Mouse (Mus musculus) gastrocnemius, adult 8-10 months (tissue): Measurements from ENCODE around the gene Ccser2. TPM values are rescaled to one million over a fixed set of nuclear protein-coding genes. Genes with fewer than 3 reads are reported as not detected.

ENCODE experiments used
- DNase-seq, 2 experiments: peaks; one replicate each; pipeline ENCODE4 v3.0.0; 2022; ENCODE audit warnings: low spot score in 2 of 2
- total RNA-seq, 4 experiments: library from RNA; stranded (reverse); gene quantifications; 2 replicates each; pipeline ENCODE4 v1.2.4; 2022

The Ccser2 gene
- total RNA-seq, 4 experiments from 2014 or later = 62.5 to 78.0 (median 72.6) TPM

- no peak for DNase-seq
Observed at GRCm38 (mm10) chr14:36942716-36943115, 25.9 kb downstream of the Ccser2 start.

GRCm38 (mm10) chr14:36937941-36938340 lies 30.6 kb downstream of the Ccser2 start:
- no peak for DNase-seq

- DNase-seq = no peak
Observed at GRCm38 (mm10) chr14:36937080-36937878, 31.3 kb downstream of the Ccser2 start.

GRCm38 (mm10) chr14:36932638-36933382 lies 35.8 kb downstream of the Ccser2 start:
- no peak for DNase-seq

- DNase-seq = no peak
Observed at GRCm38 (mm10) chr14:36932038-36932437, 36.5 kb downstream of the Ccser2 start.

GRCm38 (mm10) chr14:36923383-36923782 lies 45.2 kb downstream of the Ccser2 start:
- no peak for DNase-seq

- no peak for DNase-seq
Observed at GRCm38 (mm10) chr14:36921346-36922049, 47.1 kb downstream of the Ccser2 start.

- no peak for DNase-seq
Observed at GRCm38 (mm10) chr14:36919886-36920285, 48.7 kb downstream of the Ccser2 start.

- peak; percentile 66 to 81 for DNase-seq
Observed at GRCm38 (mm10) chr14:36919146-36919545, 49.4 kb downstream of the Ccser2 start.

- DNase-seq = no peak
Observed at GRCm38 (mm10) chr14:36915203-36915602, 53.4 kb downstream of the Ccser2 start.

- no peak for DNase-seq
Observed at GRCm38 (mm10) chr14:36914473-36915005, 54.0 kb downstream of the Ccser2 start.

- DNase-seq = no peak
Observed at GRCm38 (mm10) chr14:36911738-36912137, 56.8 kb downstream of the Ccser2 start.

- DNase-seq = no peak
Observed at GRCm38 (mm10) chr14:36905809-36906522, 62.6 kb downstream of the Ccser2 start.

- no peak for DNase-seq
Observed at GRCm38 (mm10) chr14:36904206-36904605, 64.4 kb downstream of the Ccser2 start.

GRCm38 (mm10) chr14:36900883-36901282 lies 67.7 kb downstream of the Ccser2 start:
- DNase-seq = no peak

GRCm38 (mm10) chr14:36894701-36895100 lies 73.9 kb downstream of the Ccser2 start:
- no peak for DNase-seq

GRCm38 (mm10) chr14:36892762-36893358 lies 75.7 kb downstream of the Ccser2 start:
- no peak for DNase-seq

GRCm38 (mm10) chr14:36890130-36890529 lies 78.4 kb downstream of the Ccser2 start:
- no peak for DNase-seq

- no peak for DNase-seq
Observed at GRCm38 (mm10) chr14:36885680-36886079, 82.9 kb downstream of the Ccser2 start.

GRCm38 (mm10) chr14:36885117-36885516 lies 83.5 kb downstream of the Ccser2 start:
- no peak for DNase-seq

GRCm38 (mm10) chr14:36883576-36883975 lies 85.0 kb downstream of the Ccser2 start:
- no peak for DNase-seq
